Mouse (Mus musculus): ENCODE measurements at regions not wholly inside any gene's neighbourhood (a gene's known extent, or its start where the extent isn't known, plus 50 kb on each side); places are given as distances from the start of the nearest gene placed in this dataset.

DNA sequence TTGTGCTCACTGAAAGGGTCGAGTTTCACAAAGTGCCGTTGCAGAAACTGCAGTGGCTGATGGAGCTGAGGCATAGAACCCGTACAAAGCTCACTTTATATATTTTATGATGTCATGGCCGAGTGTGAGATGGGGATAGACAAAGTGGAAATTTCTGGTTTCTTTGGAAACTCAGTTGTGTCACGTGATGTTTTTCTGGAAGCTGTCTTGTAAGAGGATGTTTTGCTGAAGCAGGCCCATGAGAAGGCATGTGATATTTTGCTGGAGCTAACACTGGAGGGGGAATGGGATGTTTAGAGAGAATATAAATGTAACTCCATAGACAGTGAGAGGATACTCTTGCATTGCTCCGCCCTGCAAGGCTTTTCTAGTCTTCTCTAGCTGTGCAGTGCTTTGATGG, 311.7 kb downstream of the Tmem132b start:
- DNase-seq (ENCODE audit: low spot score) = no peak
- H3K9ac ChIP-seq (ENCODE audit: low read depth, low read length) = no peak overlapping the region
- no peaks in the 10 kb centered on the region for H3K36me3 ChIP-seq (ENCODE audit: control insufficient read depth, insufficient read depth, low read length)
- 68% methylated on average over 6 of the region's 6 CpGs for WGBS
- H3K27me3 ChIP-seq (replicated peaks; ENCODE audit: control insufficient read depth, insufficient read depth, low read length) = no peaks in the 10 kb centered on the region
- no peak overlapping the region for H3K4me2 ChIP-seq
- no peaks in the 10 kb centered on the region for H3K4me1 ChIP-seq (replicated peaks; ENCODE audit: control insufficient read depth, insufficient read depth, low read length)
- no peak overlapping the region for H3K4me3 ChIP-seq (ENCODE audit: low read depth, low read length)
- H3K9me3 ChIP-seq (ENCODE audit: control insufficient read depth, low read length) = peaks cover 8% of the 10 kb centered on the region
- no peak for ATAC-seq (replicated peaks; ENCODE audit: low FRiP score)
- H3K27ac ChIP-seq (ENCODE audit: low read depth, low read length) = no peak overlapping the region

DNA sequence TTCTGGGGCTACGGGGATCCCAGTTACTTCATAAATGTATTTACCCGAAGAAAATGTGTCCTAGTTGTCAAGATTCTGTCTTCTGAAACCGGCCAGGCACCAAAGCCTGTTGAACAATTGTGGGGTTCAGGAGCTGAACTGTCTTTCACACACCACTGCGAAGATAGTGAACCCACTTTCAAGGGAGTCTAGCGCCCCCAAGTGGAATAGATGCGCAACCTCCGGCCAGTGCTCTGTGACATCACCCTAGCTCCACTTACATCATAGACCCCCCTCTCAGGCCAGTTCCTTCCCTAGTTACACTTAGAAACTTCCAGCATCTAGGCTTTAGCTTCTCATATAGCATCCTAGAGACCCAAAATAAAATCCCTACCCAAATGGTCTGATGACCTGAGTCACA, 318.1 kb downstream of the Tmem132b start:
- Histone ChIP-seq H3K4me2 (no peak overlapping the region), H3K27me3 (replicated peaks; ENCODE audit: control insufficient read depth, insufficient read depth, low read length) (no peaks in the 10 kb centered on the region), H3K9ac (ENCODE audit: low read depth, low read length) (no peak overlapping the region), H3K27ac (ENCODE audit: low read depth, low read length) (no peak overlapping the region), H3K4me3 (ENCODE audit: low read depth, low read length) (no peak overlapping the region), H3K36me3 (ENCODE audit: control insufficient read depth, insufficient read depth, low read length) (no peaks in the 10 kb centered on the region), H3K4me1 (replicated peaks; ENCODE audit: control insufficient read depth, insufficient read depth, low read length) (no peaks in the 10 kb centered on the region), H3K9me3 (ENCODE audit: control insufficient read depth, low read length) (peaks cover 9% of the 10 kb centered on the region)
- no peak for DNase-seq (ENCODE audit: low spot score)
- no peak for ATAC-seq (replicated peaks; ENCODE audit: low FRiP score)
- 81% methylated on average over 7 of the region's 7 CpGs for WGBS

DNA sequence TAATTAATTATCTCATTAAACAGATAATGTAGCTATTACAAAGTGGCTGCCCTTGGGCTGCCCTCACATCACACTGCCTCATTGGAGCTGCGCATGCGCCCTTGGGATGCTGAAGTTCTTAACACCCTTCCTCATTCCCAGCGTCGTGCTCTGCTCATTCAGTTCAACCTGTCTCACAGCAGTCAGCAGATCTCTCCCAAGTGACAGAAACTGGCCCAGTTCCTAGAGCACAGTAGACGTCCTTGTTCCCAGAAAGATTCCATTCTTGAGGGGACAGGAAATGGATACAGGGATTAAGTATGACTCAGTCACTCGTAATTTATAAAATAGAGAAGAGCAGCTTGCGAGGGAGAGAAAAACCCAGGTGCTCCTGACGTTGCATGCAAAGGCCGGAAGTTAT, 344.7 kb downstream of the Tmem132b start:
- Histone ChIP-seq H3K4me1 (replicated peaks; ENCODE audit: control insufficient read depth, insufficient read depth, low read length) (no peaks in the 10 kb centered on the region), H3K27me3 (replicated peaks; ENCODE audit: control insufficient read depth, insufficient read depth, low read length) (no peaks in the 10 kb centered on the region), H3K36me3 (ENCODE audit: control insufficient read depth, insufficient read depth, low read length) (no peaks in the 10 kb centered on the region), H3K27ac (ENCODE audit: low read depth, low read length) (no peak overlapping the region), H3K4me3 (ENCODE audit: low read depth, low read length) (no peak overlapping the region), H3K9ac (ENCODE audit: low read depth, low read length) (no peak overlapping the region), H3K9me3 (ENCODE audit: control insufficient read depth, low read length) (peaks cover 4% of the 10 kb centered on the region; the same call in 1 of the 2 replicates), H3K4me2 (no peak overlapping the region)
- WGBS = 77% methylated on average over 9 of the region's 9 CpGs
- DNase-seq (ENCODE audit: low spot score) (no peak), ATAC-seq (replicated peaks; ENCODE audit: low FRiP score) (no peak)

DNA sequence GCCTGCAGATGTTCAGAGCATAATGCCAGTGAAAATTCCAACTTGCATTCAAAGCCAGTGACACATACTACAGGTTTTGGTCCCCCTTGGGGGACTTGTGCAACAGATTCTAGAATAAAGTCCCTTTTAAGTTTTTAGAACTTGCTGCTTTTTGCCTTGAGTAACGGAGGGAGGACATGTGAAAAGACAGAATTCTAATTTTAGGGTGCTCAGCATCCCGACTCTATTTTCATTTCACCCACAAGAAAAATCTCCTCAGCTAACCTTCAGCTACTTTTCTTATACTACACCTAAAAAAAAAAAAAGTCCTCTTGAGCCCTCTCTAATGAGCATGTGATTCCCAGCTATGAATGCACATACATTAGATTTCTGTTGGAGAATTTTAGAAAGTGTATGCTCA, 357.3 kb downstream of the Tmem132b start:
- 64% methylated on average over 2 of the region's 2 CpGs for WGBS
- no peak overlapping the region for H3K9ac ChIP-seq (ENCODE audit: low read depth, low read length)
- H3K9me3 ChIP-seq (ENCODE audit: control insufficient read depth, low read length) = peaks cover 3% of the 10 kb centered on the region; the same call in 1 of the 2 replicates
- DNase-seq (ENCODE audit: low spot score) (no peak), ATAC-seq (replicated peaks; ENCODE audit: low FRiP score) (no peak)
- H3K4me2 ChIP-seq = no peak overlapping the region
- H3K36me3 ChIP-seq (ENCODE audit: control insufficient read depth, insufficient read depth, low read length) = no peaks in the 10 kb centered on the region
- no peak overlapping the region for H3K4me3 ChIP-seq (ENCODE audit: low read depth, low read length)
- H3K27me3 ChIP-seq (replicated peaks; ENCODE audit: control insufficient read depth, insufficient read depth, low read length) = no peaks in the 10 kb centered on the region
- no peak overlapping the region for H3K27ac ChIP-seq (ENCODE audit: low read depth, low read length)
- no peaks in the 10 kb centered on the region for H3K4me1 ChIP-seq (replicated peaks; ENCODE audit: control insufficient read depth, insufficient read depth, low read length)

DNA sequence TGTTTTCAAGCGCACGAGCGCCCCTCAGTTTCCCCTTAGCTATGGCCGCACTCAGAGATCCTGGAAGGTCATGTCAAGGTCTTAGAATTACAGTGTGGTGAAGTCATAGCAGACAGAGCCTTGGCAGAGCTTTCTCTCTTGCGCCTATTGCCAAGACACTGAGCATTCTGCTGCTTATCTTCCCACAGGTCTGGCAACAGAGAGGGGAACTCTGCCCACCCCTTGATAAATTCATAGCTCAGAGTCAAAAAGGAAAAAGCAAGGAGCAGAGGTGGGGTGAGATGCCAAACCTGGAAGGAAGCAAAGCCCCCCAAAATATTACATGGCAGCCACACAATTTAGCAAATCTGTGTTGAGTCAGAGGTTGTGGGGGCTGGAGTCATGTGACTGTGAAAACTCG, 362.3 kb downstream of the Tmem132b start:
- H3K36me3 ChIP-seq (ENCODE audit: control insufficient read depth, insufficient read depth, low read length) = no peaks in the 10 kb centered on the region
- no peak overlapping the region for H3K4me2 ChIP-seq
- H3K4me3 ChIP-seq (ENCODE audit: low read depth, low read length) = no peak overlapping the region
- H3K27ac ChIP-seq (ENCODE audit: low read depth, low read length) = no peak overlapping the region
- ATAC-seq (replicated peaks; ENCODE audit: low FRiP score) (no peak), DNase-seq (ENCODE audit: low spot score) (no peak)
- H3K9ac ChIP-seq (ENCODE audit: low read depth, low read length) = no peak overlapping the region
- no peaks in the 10 kb centered on the region for H3K4me1 ChIP-seq (replicated peaks; ENCODE audit: control insufficient read depth, insufficient read depth, low read length)
- H3K9me3 ChIP-seq (ENCODE audit: control insufficient read depth, low read length) = peaks cover 5% of the 10 kb centered on the region; the same call in 1 of the 2 replicates
- 83% methylated on average over 6 of the region's 6 CpGs for WGBS
- H3K27me3 ChIP-seq (replicated peaks; ENCODE audit: control insufficient read depth, insufficient read depth, low read length) = no peaks in the 10 kb centered on the region

DNA sequence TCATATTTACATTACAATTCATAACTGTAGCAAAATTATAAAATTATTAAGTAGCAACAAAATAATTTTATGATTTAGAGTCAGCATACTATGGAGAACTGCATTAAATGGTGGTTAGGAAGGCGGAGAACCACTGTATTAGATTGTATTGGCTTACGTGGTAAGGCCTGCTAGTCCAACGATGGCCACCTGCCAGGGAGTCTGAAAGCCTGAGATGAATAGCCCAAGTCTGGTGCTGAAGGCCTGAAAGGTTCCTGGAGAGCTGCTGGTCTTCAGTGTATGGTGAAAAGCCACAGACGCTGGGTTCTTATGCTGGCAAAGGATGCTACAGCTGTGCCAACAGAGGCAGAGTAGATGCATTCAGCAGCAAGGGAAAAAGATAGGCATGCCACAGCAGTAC, 370.5 kb downstream of the Tmem132b start:
- Histone ChIP-seq H3K4me1 (replicated peaks; ENCODE audit: control insufficient read depth, insufficient read depth, low read length) (no peaks in the 10 kb centered on the region), H3K36me3 (ENCODE audit: control insufficient read depth, insufficient read depth, low read length) (no peaks in the 10 kb centered on the region), H3K4me2 (no peak overlapping the region), H3K9me3 (ENCODE audit: control insufficient read depth, low read length) (no peaks in the 10 kb centered on the region), H3K27ac (ENCODE audit: low read depth, low read length) (no peak overlapping the region), H3K27me3 (replicated peaks; ENCODE audit: control insufficient read depth, insufficient read depth, low read length) (no peaks in the 10 kb centered on the region), H3K4me3 (ENCODE audit: low read depth, low read length) (no peak overlapping the region), H3K9ac (ENCODE audit: low read depth, low read length) (no peak overlapping the region)
- DNase-seq (ENCODE audit: low spot score) (no peak), ATAC-seq (replicated peaks; ENCODE audit: low FRiP score) (no peak)
- WGBS = 77% methylated on average over 4 of the region's 4 CpGs

DNA sequence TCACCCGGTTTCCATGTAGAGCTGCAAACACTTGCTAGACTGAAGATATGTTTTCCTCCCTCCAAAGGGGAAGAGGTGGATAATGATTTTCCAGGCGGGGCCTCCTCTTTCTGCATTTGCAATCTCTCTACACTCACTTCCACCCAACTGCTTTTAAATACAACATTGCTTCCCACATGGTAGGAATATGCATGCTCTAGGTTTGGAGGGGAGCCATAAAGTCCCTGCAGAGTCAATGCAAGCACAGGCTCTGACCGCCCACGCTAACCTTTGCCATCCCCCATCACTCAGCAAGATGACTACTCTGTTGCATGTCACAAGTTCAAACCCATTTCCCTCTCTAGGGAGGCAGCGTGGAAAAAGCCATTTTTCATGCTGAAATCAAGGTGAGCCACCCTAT, 372.9 kb downstream of the Tmem132b start:
- DNase-seq (ENCODE audit: low spot score) = no peak
- WGBS = 86% methylated on average over 5 of the region's 5 CpGs

DNA sequence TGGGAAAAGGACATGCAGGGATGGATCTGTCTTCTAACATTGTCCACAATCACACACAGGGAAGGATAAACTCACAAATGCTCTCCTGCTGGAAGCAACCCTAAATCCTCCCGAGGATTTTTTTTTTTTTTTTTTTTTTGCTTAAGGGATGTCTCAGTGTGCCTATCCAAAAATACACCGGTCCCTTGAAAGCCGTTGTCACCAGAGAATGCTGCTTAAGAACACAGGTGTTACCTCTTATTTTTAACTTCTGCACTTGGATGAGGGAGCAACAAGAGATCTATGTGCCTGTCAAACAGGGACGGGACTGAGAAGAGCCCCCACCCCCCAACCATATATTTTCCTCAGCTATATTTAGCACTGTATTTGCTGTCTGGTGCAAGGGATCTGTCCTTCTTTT, 375.8 kb downstream of the Tmem132b start:
- no peak for ATAC-seq (replicated peaks; ENCODE audit: low FRiP score)
- 83% methylated on average over 4 of the region's 4 CpGs for WGBS
- no peaks in the 10 kb centered on the region for H3K4me1 ChIP-seq (replicated peaks; ENCODE audit: control insufficient read depth, insufficient read depth, low read length)
- no peak overlapping the region for H3K4me2 ChIP-seq
- DNase-seq (ENCODE audit: low spot score) = no peak
- H3K9me3 ChIP-seq (ENCODE audit: control insufficient read depth, low read length) = peaks cover 2% of the 10 kb centered on the region; the same call in 1 of the 2 replicates
- H3K36me3 ChIP-seq (ENCODE audit: control insufficient read depth, insufficient read depth, low read length) = no peaks in the 10 kb centered on the region
- no peak overlapping the region for H3K27ac ChIP-seq (ENCODE audit: low read depth, low read length)
- no peak overlapping the region for H3K4me3 ChIP-seq (ENCODE audit: low read depth, low read length)
- H3K27me3 ChIP-seq (replicated peaks; ENCODE audit: control insufficient read depth, insufficient read depth, low read length) = no peaks in the 10 kb centered on the region
- no peak overlapping the region for H3K9ac ChIP-seq (ENCODE audit: low read depth, low read length)

More for the DNA sequence above, 372.9 kb downstream of the Tmem132b start:
- Histone ChIP-seq H3K4me2 (no peak overlapping the region), H3K4me1 (replicated peaks; ENCODE audit: control insufficient read depth, insufficient read depth, low read length) (no peaks in the 10 kb centered on the region), H3K27ac (ENCODE audit: low read depth, low read length) (no peak overlapping the region), H3K4me3 (ENCODE audit: low read depth, low read length) (no peak overlapping the region), H3K36me3 (ENCODE audit: control insufficient read depth, insufficient read depth, low read length) (no peaks in the 10 kb centered on the region), H3K9ac (ENCODE audit: low read depth, low read length) (no peak overlapping the region), H3K27me3 (replicated peaks; ENCODE audit: control insufficient read depth, insufficient read depth, low read length) (no peaks in the 10 kb centered on the region), H3K9me3 (ENCODE audit: control insufficient read depth, low read length) (no peaks in the 10 kb centered on the region; the same call in 1 of the 2 replicates)
- no peak for ATAC-seq (replicated peaks; ENCODE audit: low FRiP score)

DNA sequence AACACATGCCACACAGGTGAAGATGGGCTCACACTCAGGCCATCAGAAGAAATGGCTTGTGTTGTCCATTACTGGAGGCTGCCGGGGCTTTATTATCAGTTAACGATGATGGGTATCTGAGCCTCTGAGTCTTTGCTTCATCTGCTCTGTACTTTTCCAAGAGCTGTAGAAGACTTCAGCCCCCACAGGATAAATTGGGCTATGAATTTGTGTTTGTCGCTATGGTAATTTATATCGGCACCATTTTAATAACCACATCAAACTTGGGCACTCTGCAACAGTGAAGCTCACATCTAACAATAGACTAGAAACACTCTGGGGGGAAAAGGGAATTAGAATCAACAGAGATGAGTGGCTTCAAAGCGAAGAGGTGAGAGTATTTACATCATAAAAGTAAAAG, 376.3 kb downstream of the Tmem132b start:
- Histone ChIP-seq H3K4me3 (ENCODE audit: low read depth, low read length) (no peak overlapping the region), H3K4me2 (no peak overlapping the region), H3K27ac (ENCODE audit: low read depth, low read length) (no peak overlapping the region), H3K9me3 (ENCODE audit: control insufficient read depth, low read length) (peaks cover 2% of the 10 kb centered on the region; the same call in 1 of the 2 replicates), H3K9ac (ENCODE audit: low read depth, low read length) (no peak overlapping the region), H3K36me3 (ENCODE audit: control insufficient read depth, insufficient read depth, low read length) (no peaks in the 10 kb centered on the region), H3K4me1 (replicated peaks; ENCODE audit: control insufficient read depth, insufficient read depth, low read length) (no peaks in the 10 kb centered on the region), H3K27me3 (replicated peaks; ENCODE audit: control insufficient read depth, insufficient read depth, low read length) (no peaks in the 10 kb centered on the region)
- no peak for ATAC-seq (replicated peaks; ENCODE audit: low FRiP score)
- 89% methylated on average over 5 of the region's 5 CpGs for WGBS
- DNase-seq (ENCODE audit: low spot score) = no peak
